Mouse (Mus musculus) bone marrow, adult 2 months (tissue): Measurements from ENCODE around the gene Hist1h4n. TPM values are rescaled to one million over a fixed set of nuclear protein-coding genes. Genes with fewer than 3 reads are reported as not detected.
A peak's percentile ranks its signal among the peaks of the same experiment; 100 is the strongest.
"Not testable (repeated sequence)": the region's sequence is repeated elsewhere in the genome, so short reads cannot be mapped to it uniquely, and the experiment has no call there.

Experiments used
- H3K27ac ChIP-seq: fragments of 200-500 bp; 2 replicates; pipeline ENCODE4 v1.5.1; 2012; ENCODE audit warnings: low read depth, mild to moderate bottlenecking, control low read depth, inconsistent platforms, low read length; ENCODE audit not compliant: control insufficient read depth, poor library complexity, insufficient read depth
- H3K4me1 ChIP-seq: fragments of 200-500 bp; 2 replicates; pipeline ENCODE4 v1.6.1; 2011; ENCODE audit warnings: low read length; ENCODE audit not compliant: control insufficient read depth, insufficient read depth
- H3K4me3 ChIP-seq: fragments of 200-500 bp; replicated peaks from 2 replicates; pipeline ENCODE3; 2011; ENCODE audit warnings: mild to moderate bottlenecking, low read depth, low read length, control low read depth; ENCODE audit not compliant: control insufficient read depth
- CTCF ChIP-seq: fragments of 200-500 bp; IDR thresholded peaks from 2 replicates; pipeline ENCODE4 v1.5.1; 2011; ENCODE audit warnings: low read length, control low read depth; ENCODE audit not compliant: control insufficient read depth, insufficient read depth
- POLR2A ChIP-seq: fragments of 200-500 bp; IDR thresholded peaks from 2 replicates; pipeline ENCODE4 v1.6.1; 2011; ENCODE audit warnings: low read depth, mild to moderate bottlenecking, control low read depth, low read length, borderline replicate concordance; ENCODE audit not compliant: control insufficient read depth
- WGBS: fragments of 180-500 bp; shearing (Covaris S2); methylation state at CpG from one replicate; pipeline ENCODE4 v1.1.7; 2018; 5-methylcytosine and 5-hydroxymethylcytosine counted together
- polyA plus RNA-seq: library from polyadenylated mRNA; stranded (reverse); fragments of >200 nt; gene quantifications from 2 replicates; pipeline ENCODE4 v1.2.4, GENCODE M21; 2011; ENCODE audit warnings: low replicate concordance; ENCODE audit not compliant: missing spikeins, insufficient read depth, insufficient read length

Gene Hist1h4n
- polyA plus RNA-seq, 1 experiment = 313 TPM

GRCm38 (mm10) chr13:21783255-21783617 lies 48.8 kb downstream of the Hist1h4n start, which contains the start of gene Hist1h3i:
TSS of gene Hist1h3i (minus strand) at chr13:21783370.
- peaks cover 3% of the 10 kb centered on the region; the same call in 1 of the 2 replicates for H3K4me1 ChIP-seq
- 0% methylated on average over 20 of the region's 20 CpGs for WGBS

GRCm38 (mm10) chr13:21782361-21783254 lies 49.4 kb downstream of the Hist1h4n start:
- under 1% methylated on average over 14 of the region's 35 CpGs for WGBS
- H3K27ac ChIP-seq = peak overlapping the region; percentile 98
- peak overlapping the region; percentile 63 for H3K4me3 ChIP-seq
- TF ChIP-seq POLR2A = peak; percentile 97; the same call in 1 of the 2 replicates
- H3K4me1 ChIP-seq = not testable (repeated sequence)

More at GRCm38 (mm10) chr13:21783255-21783617, 48.8 kb downstream of the Hist1h4n start, which contains the start of gene Hist1h3i:
- peak within 1 kb of the TSS; percentile 63 for H3K4me3 ChIP-seq
- peak within 1 kb of the TSS; percentile 98 for H3K27ac ChIP-seq
- no peak for TF ChIP-seq POLR2A
- TF ChIP-seq CTCF = no peak

Other genes with a start within 250 kb of the Hist1h4n start
- not detected in 2 replicates for gene Olfr1362, start 218.2 kb downstream of the Hist1h4n start, polyA plus RNA-seq
- gene Olfr11, start 189.7 kb downstream of the Hist1h4n start, polyA plus RNA-seq = not detected in 2 replicates
- not detected in 2 replicates for gene Olfr1361, start 168.8 kb downstream of the Hist1h4n start, polyA plus RNA-seq
- gene Olfr1360, start 154.8 kb downstream of the Hist1h4n start, polyA plus RNA-seq = not detected in 2 replicates
- not detected in 2 replicates for gene Olfr1359, start 134.1 kb downstream of the Hist1h4n start, polyA plus RNA-seq
- 28.9 and 65.7 TPM in 2 replicates for gene Hist1h2bl, start 116.1 kb downstream of the Hist1h4n start, polyA plus RNA-seq
- gene Hist1h2ai, start 115.8 kb downstream of the Hist1h4n start, polyA plus RNA-seq = 19.2 and 21.1 TPM in 2 replicates
- gene Hist1h3h, start 114.5 kb downstream of the Hist1h4n start, polyA plus RNA-seq = 49.7 and 178 TPM in 2 replicates
- 19.6 and 68.6 TPM in 2 replicates for gene Hist1h2bm, start 110.2 kb downstream of the Hist1h4n start, polyA plus RNA-seq
- gene Hist1h4j, start 97.1 kb downstream of the Hist1h4n start, polyA plus RNA-seq = 47.4 and 58.6 TPM in 2 replicates
- gene Hist1h4k, start 81.7 kb downstream of the Hist1h4n start, polyA plus RNA-seq = 358 and 477 TPM in 2 replicates
- gene Hist1h2ak, start 78.4 kb downstream of the Hist1h4n start, polyA plus RNA-seq = 25.2 and 61.7 TPM in 2 replicates
- 98.2 and 195 TPM in 2 replicates for gene Hist1h2bn, start 78.1 kb downstream of the Hist1h4n start, polyA plus RNA-seq
- 99.1 and 123 TPM in 2 replicates for gene Hist1h1b, start 51.6 kb downstream of the Hist1h4n start, polyA plus RNA-seq
- 34.1 TPM in 1 of 2 replicates, not detected in the other for gene Hist1h3i, start 48.8 kb downstream of the Hist1h4n start, polyA plus RNA-seq
- gene Hist1h2an, start 45.0 kb downstream of the Hist1h4n start, polyA plus RNA-seq = 14.9 and 15.3 TPM in 2 replicates
- gene Hist1h2bp, start 44.7 kb downstream of the Hist1h4n start, polyA plus RNA-seq = 31.5 and 33.4 TPM in 2 replicates
- gene Hist1h2bq, start 22.0 kb downstream of the Hist1h4n start, polyA plus RNA-seq = 27.5 and 42.9 TPM in 2 replicates
- 5.1 TPM in 1 of 2 replicates, not detected in the other for gene Hist1h2ao, start 21.7 kb downstream of the Hist1h4n start, polyA plus RNA-seq
- gene Hist1h4m, start 20.4 kb downstream of the Hist1h4n start, polyA plus RNA-seq = 157 and 288 TPM in 2 replicates
- 94.2 and 102 TPM in 2 replicates for gene Hist1h2ap, start 1.3 kb upstream of the Hist1h4n start, polyA plus RNA-seq
- gene Hist1h2br, start 1.5 kb upstream of the Hist1h4n start, polyA plus RNA-seq = 36.9 and 43.8 TPM in 2 replicates
- 1.4 and 2.5 TPM in 2 replicates for gene Zfp184, start 112.9 kb upstream of the Hist1h4n start, polyA plus RNA-seq
- gene Pom121l2, start 149.0 kb upstream of the Hist1h4n start, polyA plus RNA-seq = not detected in 2 replicates
- 3.9 and 10.0 TPM in 2 replicates for gene Prss16, start 177.5 kb upstream of the Hist1h4n start, polyA plus RNA-seq
- gene Hist1h2ah, start 203.4 kb upstream of the Hist1h4n start, polyA plus RNA-seq = 31.8 and 40.4 TPM in 2 replicates
- gene Hist1h2bk, start 203.7 kb upstream of the Hist1h4n start, polyA plus RNA-seq = 109 and 137 TPM in 2 replicates
- 144 and 216 TPM in 2 replicates for gene Hist1h4i, start 209.2 kb upstream of the Hist1h4n start, polyA plus RNA-seq
- gene Hist1h2ag, start 210.7 kb upstream of the Hist1h4n start, polyA plus RNA-seq = 11.7 and 42.0 TPM in 2 replicates
- 40.5 and 87.9 TPM in 2 replicates for gene Hist1h2bj, start 211.0 kb upstream of the Hist1h4n start, polyA plus RNA-seq